Mouse (Mus musculus) limb, embryonic 14.5 days (tissue): ENCODE results near the gene Fggy. TPM values are rescaled to one million over a fixed set of nuclear protein-coding genes. Genes with fewer than 3 reads are reported as not detected.

Experiments
- ATAC-seq: fragments of 200-750 bp; cut with Nextera tagmentation; 2 replicates; pipeline ENCODE4 v1.8.0; 2017; ENCODE audit warnings: low read depth, moderate number of reproducible peaks, moderate TSS enrichment; ENCODE audit not compliant: low FRiP score
- DNase-seq: peaks from one replicate; pipeline ENCODE4 v3.0.0-alpha.2; 2015; ENCODE audit warnings: low spot score
- H3K27ac ChIP-seq: fragments of 300-500 bp; sonication (generic); replicated peaks from 2 replicates; pipeline ENCODE4 v1.5.1; 2014; ENCODE audit warnings: low read depth, mild to moderate bottlenecking, low read length, moderate library complexity, mixed read lengths
- H3K27me3 ChIP-seq: fragments of 300-500 bp; sonication (generic); 2 replicates; pipeline ENCODE4 v1.6.1; 2014; ENCODE audit warnings: low read length, mixed read lengths; ENCODE audit not compliant: control insufficient read depth, insufficient read depth
- H3K36me3 ChIP-seq: fragments of 300-500 bp; sonication (generic); 2 replicates; pipeline ENCODE4 v1.6.1; 2014; ENCODE audit warnings: mild to moderate bottlenecking, low read length, moderate library complexity, mixed read lengths; ENCODE audit not compliant: control insufficient read depth, insufficient read depth
- H3K4me1 ChIP-seq: fragments of 300-500 bp; sonication (generic); 2 replicates; pipeline ENCODE4 v1.6.1; 2014; ENCODE audit warnings: antibody characterized with exemption, low read length, mixed read lengths; ENCODE audit not compliant: control insufficient read depth, insufficient read depth
- H3K4me2 ChIP-seq: fragments of 300-500 bp; sonication (generic); replicated peaks from 2 replicates; pipeline ENCODE4 v1.6.1; 2014; ENCODE audit warnings: low read depth, mild to moderate bottlenecking, low read length, moderate library complexity; ENCODE audit not compliant: severe bottlenecking
- H3K4me3 ChIP-seq: fragments of 300-500 bp; sonication (generic); replicated peaks from 2 replicates; pipeline ENCODE4 v1.5.1; 2014; ENCODE audit warnings: low read length
- H3K9ac ChIP-seq: fragments of 300-500 bp; sonication (generic); 2 replicates; pipeline ENCODE4 v1.6.1; 2014; ENCODE audit warnings: mild to moderate bottlenecking, low read depth, low read length, moderate library complexity; ENCODE audit not compliant: severe bottlenecking
- H3K9me3 ChIP-seq: fragments of 300-500 bp; sonication (generic); 2 replicates; pipeline ENCODE4 v1.6.1; 2016; ENCODE audit warnings: low read length; ENCODE audit not compliant: control insufficient read depth
- POLR2A ChIP-seq: fragments of 200-500 bp; IDR thresholded peaks from 2 replicates; pipeline ENCODE4 v1.8.0; 2012; ENCODE audit warnings: inconsistent platforms, mild to moderate bottlenecking, moderate library complexity, borderline replicate concordance; ENCODE audit not compliant: insufficient read depth, insufficient read length; ENCODE audit errors: extremely low read depth
- WGBS: fragments of 180-500 bp; shearing (Covaris S2); extraction: QIAGEN DNeasy Blood & Tissue Kit; methylation state at CpG from one replicate; pipeline ENCODE4 v1.1.7; 2014; 5-methylcytosine and 5-hydroxymethylcytosine counted together
- polyA plus RNA-seq, 2 experiments: library from polyadenylated mRNA; depleted of rRNA in 1 of 2; stranded (reverse) in 1 of 2; unstranded in 1 of 2; fragments of >200 nt; fragmentation: Nextera tagmentation in 1 of 2; extraction: Ambion mirVana in 1 of 2; gene quantifications; 2 replicates each; pipeline versions ENCODE4 v1.2.1 to v1.2.3; 2012 to 2014

Fggy gene
- polyA plus RNA-seq, 2 experiments, result 5.7 to 7.8 TPM

- no peak overlapping the region for H3K4me3 ChIP-seq
- no peaks in the 10 kb centered on the region for H3K36me3 ChIP-seq
- no peak for ATAC-seq
- H3K27me3 ChIP-seq, result no peaks in the 10 kb centered on the region
- WGBS, result 46% methylated on average over 2 of the region's 2 CpGs
- TF ChIP-seq POLR2A, result no peak
- DNase-seq, result no peak
- no peak overlapping the region for H3K4me2 ChIP-seq
- H3K4me1 ChIP-seq, result no peaks in the 10 kb centered on the region
- H3K9me3 ChIP-seq, result no peaks in the 10 kb centered on the region
- no peak overlapping the region for H3K27ac ChIP-seq
- no peak overlapping the region for H3K9ac ChIP-seq
Measured at GRCm38 (mm10) chr4:95700366-95700765, 143.1 kb downstream of the Fggy start.

- no peak for TF ChIP-seq POLR2A
- no peak for ATAC-seq
- Histone ChIP-seq H3K27ac (no peak overlapping the region), H3K4me2 (no peak overlapping the region), H3K27me3 (no peaks in the 10 kb centered on the region), H3K4me1 (no peaks in the 10 kb centered on the region; the same call in 1 of the 2 replicates), H3K9ac (no peak overlapping the region), H3K36me3 (no peaks in the 10 kb centered on the region), H3K4me3 (no peak overlapping the region), H3K9me3 (no peaks in the 10 kb centered on the region)
- DNase-seq, result no peak
- 55% methylated on average over 5 of the region's 5 CpGs for WGBS
Measured at GRCm38 (mm10) chr4:95707941-95708897, 150.9 kb downstream of the Fggy start.

GRCm38 (mm10) chr4:95709750-95710149 lies 152.4 kb downstream of the Fggy start:
- Histone ChIP-seq H3K9me3 (no peaks in the 10 kb centered on the region), H3K27ac (no peak overlapping the region), H3K27me3 (no peaks in the 10 kb centered on the region), H3K4me3 (no peak overlapping the region), H3K4me2 (no peak overlapping the region), H3K9ac (no peak overlapping the region), H3K4me1 (no peaks in the 10 kb centered on the region; the same call in 1 of the 2 replicates), H3K36me3 (no peaks in the 10 kb centered on the region)
- WGBS, result 70% methylated on average over 1 of the region's 1 CpGs
- ATAC-seq (no peak), DNase-seq (no peak)
- TF ChIP-seq POLR2A, result no peak

GRCm38 (mm10) chr4:95712802-95713201 lies 155.5 kb downstream of the Fggy start:
- Histone ChIP-seq H3K9me3 (no peaks in the 10 kb centered on the region), H3K4me1 (no peaks in the 10 kb centered on the region; the same call in 1 of the 2 replicates), H3K4me2 (no peak overlapping the region), H3K27ac (no peak overlapping the region), H3K9ac (no peak overlapping the region), H3K27me3 (no peaks in the 10 kb centered on the region), H3K4me3 (no peak overlapping the region), H3K36me3 (no peaks in the 10 kb centered on the region)
- no peak for TF ChIP-seq POLR2A
- 52% methylated on average over 1 of the region's 1 CpGs for WGBS
- ATAC-seq (peak; percentile 41; the same call in 1 of the 2 replicates), DNase-seq (peak; percentile 24)

GRCm38 (mm10) chr4:95713271-95713670 lies 156.0 kb downstream of the Fggy start:
- Histone ChIP-seq H3K9me3 (no peaks in the 10 kb centered on the region), H3K36me3 (no peaks in the 10 kb centered on the region), H3K4me3 (no peak overlapping the region), H3K9ac (no peak overlapping the region), H3K4me1 (no peaks in the 10 kb centered on the region; the same call in 1 of the 2 replicates), H3K27me3 (no peaks in the 10 kb centered on the region), H3K27ac (no peak overlapping the region), H3K4me2 (no peak overlapping the region)
- DNase-seq (no peak), ATAC-seq (no peak)
- TF ChIP-seq POLR2A, result no peak
- WGBS, result 53% methylated on average over 3 of the region's 3 CpGs
